Mouse (Mus musculus) heart, postnatal 0 days (tissue): ENCODE data around the gene Col28a1.

Source experiments
- CTCF ChIP-seq: IDR thresholded peaks from 2 replicates; pipeline ENCODE4 v1.5.1; 2016; ENCODE audit warnings: antibody characterized with exemption, control low read depth, low read depth
- EP300 ChIP-seq: IDR thresholded peaks from 2 replicates; pipeline ENCODE4 v1.6.1; 2016; ENCODE audit warnings: antibody characterized with exemption, low read depth

DNA sequence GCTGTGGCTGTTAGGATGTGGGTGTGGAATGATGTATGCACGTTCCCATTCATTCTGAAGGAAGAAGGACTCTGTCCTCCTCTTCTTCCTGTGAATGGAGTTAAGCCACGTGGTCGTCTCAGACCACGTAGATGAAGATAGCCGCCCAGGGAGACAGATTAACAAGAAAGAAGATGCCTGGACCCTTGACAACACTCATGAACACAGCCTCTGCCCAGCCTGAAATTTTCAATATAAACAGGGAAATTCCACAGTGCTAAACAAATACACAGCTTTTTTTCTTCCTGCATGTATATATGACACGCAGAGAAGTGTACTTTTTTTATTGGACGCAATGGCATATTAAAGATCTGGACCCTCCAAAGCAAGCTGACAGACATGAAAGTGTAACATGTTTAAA is 98.9 kb downstream of the Col28a1 start:
- TF ChIP-seq CTCF: no peak
- no peak for TF ChIP-seq EP300
